Mouse (Mus musculus) midbrain, postnatal 0 days (tissue): ENCODE results near the gene Sema7a. TPM values are rescaled to one million over a fixed set of nuclear protein-coding genes. Genes with fewer than 3 reads are reported as not detected.
A peak's percentile ranks its signal among the peaks of the same experiment; 100 is the strongest.

Source experiments
- ATAC-seq: fragments of 200-750 bp; cut with Nextera tagmentation; 2 replicates; pipeline ENCODE4 v1.8.0; 2017; ENCODE audit warnings: moderate number of reproducible peaks, mild to moderate bottlenecking, moderate TSS enrichment, moderate library complexity; ENCODE audit not compliant: low FRiP score
- DNase-seq: peaks from one replicate; pipeline ENCODE4 v3.0.0-alpha.2; 2015; ENCODE audit warnings: low spot score
- H3K27ac ChIP-seq: fragments of 300-500 bp; sonication (generic); 2 replicates; pipeline ENCODE4 v1.5.1; 2014; ENCODE audit warnings: low read depth, mild to moderate bottlenecking, low read length, mixed read lengths
- H3K27me3 ChIP-seq: fragments of 300-500 bp; sonication (generic); 2 replicates; pipeline ENCODE4 v1.6.1; 2014; ENCODE audit warnings: low read length, control low read depth, mixed read lengths; ENCODE audit not compliant: insufficient read depth
- H3K36me3 ChIP-seq: fragments of 300-500 bp; sonication (generic); 2 replicates; pipeline ENCODE4 v1.6.1; 2014; ENCODE audit warnings: low read length, control low read depth, mixed read lengths; ENCODE audit not compliant: insufficient read depth
- H3K4me1 ChIP-seq: fragments of 300-500 bp; sonication (generic); 2 replicates; pipeline ENCODE4 v1.6.1; 2014; ENCODE audit warnings: mild to moderate bottlenecking, control low read depth, antibody characterized with exemption, low read length, mixed read lengths; ENCODE audit not compliant: insufficient read depth
- H3K4me2 ChIP-seq: fragments of 300-500 bp; sonication (generic); 2 replicates; pipeline ENCODE4 v1.6.1; 2014; ENCODE audit warnings: low read depth, mild to moderate bottlenecking, low read length, mixed read lengths; ENCODE audit not compliant: poor library complexity, severe bottlenecking
- H3K4me3 ChIP-seq: fragments of 300-500 bp; sonication (generic); 2 replicates; pipeline ENCODE4 v1.5.1; 2014; ENCODE audit warnings: low read depth, mild to moderate bottlenecking, low read length, moderate library complexity
- H3K9ac ChIP-seq: fragments of 300-500 bp; sonication (generic); replicated peaks from 2 replicates; pipeline ENCODE4 v1.6.1; 2014; ENCODE audit warnings: mild to moderate bottlenecking, low read length, moderate library complexity, mixed read lengths; ENCODE audit not compliant: poor library complexity, severe bottlenecking
- H3K9me3 ChIP-seq: fragments of 300-500 bp; sonication (generic); 2 replicates; pipeline ENCODE4 v1.6.1; 2016; ENCODE audit warnings: low read length, control low read depth
- CTCF ChIP-seq: IDR thresholded peaks from 2 replicates; pipeline ENCODE4 v1.5.1; 2016; ENCODE audit warnings: antibody characterized with exemption, mild to moderate bottlenecking
- WGBS: fragments of 180-500 bp; shearing (Covaris S2); extraction: QIAGEN DNeasy Blood & Tissue Kit; methylation state at CpG from one replicate; pipeline ENCODE4 v1.1.7; 2014; 5-methylcytosine and 5-hydroxymethylcytosine counted together
- polyA plus RNA-seq: library from polyadenylated mRNA; unstranded; fragments of >200 nt; fragmentation: Nextera tagmentation; extraction: Ambion mirVana; gene quantifications from 2 replicates; pipeline ENCODE4 v1.2.1, GENCODE M21; 2015
- total RNA-seq: library from RNA; depleted of rRNA; stranded (reverse); fragments of >200 nt; gene quantifications from 2 replicates; pipeline ENCODE4 v1.2.3, GENCODE M21; 2014

The Sema7a gene
- total and polyA plus RNA-seq, 2 experiments from 2014 or later: 3.2 to 49.5 TPM

- no peaks in the 10 kb centered on the region for H3K9me3 ChIP-seq
- 79% methylated on average over 2 of the region's 2 CpGs for WGBS
These were observed 48.2 kb downstream of the Sema7a start for GRCm38 (mm10) chr9:57988098-57988497.

DNA sequence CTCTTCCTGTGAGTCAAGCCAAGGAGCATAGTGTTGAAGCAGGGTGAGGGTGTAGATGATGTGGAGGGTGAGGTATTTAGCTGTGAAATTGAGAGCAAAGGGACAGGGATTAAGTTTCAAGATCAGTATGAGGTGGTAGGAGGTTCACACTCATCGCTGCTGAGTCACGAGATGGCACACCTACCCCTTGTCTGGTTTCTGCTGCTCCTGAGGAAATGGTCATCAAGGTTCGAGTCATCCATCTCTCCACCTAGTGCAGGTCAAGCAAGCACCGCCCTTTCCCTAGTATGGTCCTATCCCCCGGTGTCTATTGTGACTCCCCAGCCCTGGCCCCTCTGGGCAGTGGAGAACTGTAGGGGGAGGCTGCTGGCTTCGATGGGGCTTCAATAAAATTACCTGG, 49.4 kb downstream of the Sema7a start:
- Histone ChIP-seq H3K9ac (no peak overlapping the region), H3K27ac (no peak overlapping the region), H3K36me3 (no peaks in the 10 kb centered on the region), H3K4me3 (no peak overlapping the region), H3K9me3 (no peaks in the 10 kb centered on the region), H3K4me1 (no peaks in the 10 kb centered on the region), H3K27me3 (no peaks in the 10 kb centered on the region), H3K4me2 (no peak overlapping the region)
- WGBS: 91% methylated on average over 6 of the region's 6 CpGs
- DNase-seq (no peak), ATAC-seq (no peak)
- TF ChIP-seq CTCF: no peak

More at GRCm38 (mm10) chr9:57988098-57988497, 48.2 kb downstream of the Sema7a start:
- no peak for TF ChIP-seq CTCF
- no peaks in the 10 kb centered on the region for H3K4me1 ChIP-seq
- no peak overlapping the region for H3K27ac ChIP-seq
- DNase-seq: no peak
- H3K9ac ChIP-seq: no peak overlapping the region
- H3K4me3 ChIP-seq: no peak overlapping the region
- no peak for ATAC-seq
- no peaks in the 10 kb centered on the region for H3K27me3 ChIP-seq
- H3K36me3 ChIP-seq: no peaks in the 10 kb centered on the region
- no peak overlapping the region for H3K4me2 ChIP-seq

GRCm38 (mm10) chr9:57990438-57991110, 50.7 kb downstream of the Sema7a start:
- DNase-seq: no peak

GRCm38 (mm10) chr9:57992060-57992459, 52.1 kb downstream of the Sema7a start:
- no peak for TF ChIP-seq CTCF
- Histone ChIP-seq H3K4me2 (no peak overlapping the region), H3K9ac (no peak overlapping the region), H3K27me3 (no peaks in the 10 kb centered on the region), H3K4me3 (no peak overlapping the region), H3K4me1 (no peaks in the 10 kb centered on the region), H3K36me3 (no peaks in the 10 kb centered on the region), H3K27ac (no peak overlapping the region), H3K9me3 (no peaks in the 10 kb centered on the region)
- WGBS: 92% methylated on average over 3 of the region's 3 CpGs
- ATAC-seq (no peak), DNase-seq (no peak)

More at GRCm38 (mm10) chr9:57990438-57991110, 50.7 kb downstream of the Sema7a start:
- Histone ChIP-seq H3K4me1 (no peaks in the 10 kb centered on the region), H3K27ac (no peak overlapping the region), H3K4me3 (no peak overlapping the region), H3K9me3 (no peaks in the 10 kb centered on the region), H3K9ac (no peak overlapping the region), H3K36me3 (no peaks in the 10 kb centered on the region), H3K27me3 (no peaks in the 10 kb centered on the region), H3K4me2 (no peak overlapping the region)
- peak; percentile 66 for TF ChIP-seq CTCF
- WGBS: 40% methylated on average over 10 of the region's 10 CpGs
- ATAC-seq: no peak

- Histone ChIP-seq H3K4me2 (no peak overlapping the region), H3K4me1 (no peaks in the 10 kb centered on the region), H3K27me3 (no peaks in the 10 kb centered on the region), H3K9ac (no peak overlapping the region), H3K4me3 (no peak overlapping the region), H3K9me3 (no peaks in the 10 kb centered on the region), H3K27ac (no peak overlapping the region), H3K36me3 (no peaks in the 10 kb centered on the region)
- ATAC-seq (no peak), DNase-seq (peak; percentile 48)
- no peak for TF ChIP-seq CTCF
- 48% methylated on average over 8 of the region's 8 CpGs for WGBS
These were observed 53.1 kb downstream of the Sema7a start for GRCm38 (mm10) chr9:57992781-57993591.

DNA sequence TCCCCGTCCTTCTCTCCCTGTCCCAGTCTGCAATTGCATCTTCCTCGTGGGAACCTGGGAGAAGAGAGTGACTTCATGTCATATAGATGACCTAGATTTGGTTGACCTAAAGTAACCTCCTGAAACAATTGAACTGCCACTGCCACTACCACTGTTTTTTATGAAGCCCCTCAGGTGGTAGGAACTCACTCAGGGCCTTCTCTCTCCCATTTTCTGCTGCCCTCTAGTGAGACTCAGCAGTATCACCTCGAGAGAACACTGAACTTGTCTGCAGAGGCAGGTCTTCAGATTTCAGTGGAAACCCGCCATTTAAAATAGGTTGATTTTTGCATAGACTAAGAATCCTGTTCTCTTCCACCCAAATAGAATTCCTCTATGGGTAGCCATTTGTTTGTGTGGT, 55.4 kb downstream of the Sema7a start:
- ATAC-seq: no peak
- no peaks in the 10 kb centered on the region for H3K36me3 ChIP-seq
- peak; percentile 68 for DNase-seq
- H3K4me3 ChIP-seq: no peak overlapping the region
- TF ChIP-seq CTCF: peak; percentile 79
- 38% methylated on average over 4 of the region's 4 CpGs for WGBS
- no peaks in the 10 kb centered on the region for H3K4me1 ChIP-seq
- no peak overlapping the region for H3K27ac ChIP-seq
- H3K27me3 ChIP-seq: peaks cover 8% of the 10 kb centered on the region; the same call in 1 of the 2 replicates
- no peaks in the 10 kb centered on the region for H3K9me3 ChIP-seq
- H3K9ac ChIP-seq: no peak overlapping the region
- no peak overlapping the region for H3K4me2 ChIP-seq
